Mouse (Mus musculus) MEL (cell line): ENCODE data around the gene Aqr.

ENCODE experiments used
- CTCF ChIP-seq, 3 experiments: IDR thresholded peaks in 2 of 3; conservative IDR thresholded peaks in 1 of 3; 2 replicates each; pipeline ENCODE4 v1.5.1; 2011 to 2012; ENCODE audit warnings: low read length in 3 of 3, low read depth in 2 of 3, mild to moderate bottlenecking in 2 of 3, improper control_type of control experiment in 1 of 3, inconsistent platforms in 1 of 3, mixed read lengths in 1 of 3, moderate library complexity in 1 of 3; ENCODE audit not compliant: control insufficient read depth in 1 of 3, insufficient read depth in 1 of 3, poor library complexity in 1 of 3, severe bottlenecking in 1 of 3
- EP300 ChIP-seq, 2 experiments: IDR thresholded peaks; 2 replicates each; pipeline ENCODE4 v1.6.1; 2011; ENCODE audit warnings: improper control_type of control experiment in 2 of 2, low read length in 2 of 2, low read depth in 1 of 2, mild to moderate bottlenecking in 1 of 2
- GATA1 ChIP-seq: IDR thresholded peaks from 2 replicates; pipeline ENCODE4 v1.6.1; 2011; ENCODE audit warnings: low read depth, low read length, improper control_type of control experiment
- HCFC1 ChIP-seq: IDR thresholded peaks from 2 replicates; pipeline ENCODE4 v1.6.1; 2012; ENCODE audit warnings: low read depth, mild to moderate bottlenecking, inconsistent platforms, low read length, improper control_type of control experiment, moderate library complexity
- MAFK ChIP-seq: IDR thresholded peaks from 2 replicates; pipeline ENCODE4 v1.6.1; 2011; ENCODE audit warnings: low read depth, mild to moderate bottlenecking, low read length, improper control_type of control experiment, borderline replicate concordance
- MAX ChIP-seq: IDR thresholded peaks from 2 replicates; pipeline ENCODE4 v1.6.1; 2011; ENCODE audit warnings: low read length, improper control_type of control experiment
- MAZ ChIP-seq: IDR thresholded peaks from 2 replicates; pipeline ENCODE4 v1.6.1; 2012; ENCODE audit warnings: low read depth, mild to moderate bottlenecking, inconsistent platforms, low read length, improper control_type of control experiment
- MYC ChIP-seq: IDR thresholded peaks from 2 replicates; pipeline ENCODE4 v1.6.1; 2011; ENCODE audit warnings: low read depth, mild to moderate bottlenecking, low read length, improper control_type of control experiment, moderate library complexity
- NELFE ChIP-seq: IDR thresholded peaks from 2 replicates; pipeline ENCODE4 v1.6.1; 2011; ENCODE audit warnings: low read depth, low read length, improper control_type of control experiment
- NRF1 ChIP-seq: IDR thresholded peaks from 2 replicates; pipeline ENCODE4 v1.6.1; 2014; ENCODE audit warnings: low read depth, mild to moderate bottlenecking, inconsistent platforms, low read length, improper control_type of control experiment, moderate library complexity; ENCODE audit not compliant: poor library complexity, insufficient read depth, severe bottlenecking
- POLR2A ChIP-seq, 2 experiments: IDR thresholded peaks; 2 replicates each; pipeline ENCODE4 v1.6.1; 2011 to 2012; ENCODE audit warnings: low read length in 2 of 2, mild to moderate bottlenecking in 2 of 2, control low read depth in 1 of 2, improper control_type of control experiment in 1 of 2, low read depth in 1 of 2, moderate library complexity in 1 of 2; ENCODE audit not compliant: control insufficient read depth in 1 of 2, insufficient read depth in 1 of 2, poor library complexity in 1 of 2
- RCOR1 ChIP-seq: IDR thresholded peaks from 2 replicates; pipeline ENCODE4 v1.6.1; 2012; ENCODE audit warnings: low read depth, mild to moderate bottlenecking, inconsistent platforms, low read length, improper control_type of control experiment
- SIN3A ChIP-seq: IDR thresholded peaks from 2 replicates; pipeline ENCODE4 v1.6.1; 2012; ENCODE audit warnings: low read length, improper control_type of control experiment, inconsistent platforms
- ZC3H11A ChIP-seq: IDR thresholded peaks from 2 replicates; pipeline ENCODE4 v1.6.1; 2012; ENCODE audit warnings: low read depth, mild to moderate bottlenecking, inconsistent platforms, low read length, improper control_type of control experiment

- TF ChIP-seq CTCF (IDR thresholded peaks at IDR 0.05 in 2 of 3, conservative IDR thresholded peaks at IDR 0.05 in 1 of 3; ENCODE audit: control insufficient read depth in 1 of 3, insufficient read depth in 1 of 3, low read depth in 2 of 3, low read length in 3 of 3, poor library complexity in 1 of 3, severe bottlenecking in 1 of 3) (no peak), ZC3H11A (no peak), POLR2A (IDR thresholded peaks at IDR 0.05; ENCODE audit: control insufficient read depth in 1 of 2, insufficient read depth in 1 of 2, low read depth in 1 of 2, low read length in 2 of 2, poor library complexity in 1 of 2) (no peak), NRF1 (no peak), RCOR1 (no peak), MAFK (no peak), MAX (no peak), MAZ (no peak), NELFE (no peak), HCFC1 (no peak), GATA1 (no peak), EP300 (IDR thresholded peaks at IDR 0.05; ENCODE audit: low read depth in 1 of 2, low read length in 2 of 2) (peak; percentile 20 to 46; a peak in 2 of 4 replicates), SIN3A (no peak), MYC (no peak)
These were observed 89.2 kb downstream of the Aqr start for GRCm38 (mm10) chr2:114097627-114098026.
